Mouse (Mus musculus) CH12.LX (cell line): ENCODE results near the gene Cracr2a. TPM values are rescaled to one million over a fixed set of nuclear protein-coding genes. Genes with fewer than 3 reads are reported as not detected.
A peak's percentile ranks its signal among the peaks of the same experiment; 100 is the strongest.

Experiments used
- DNase-seq: peaks from one replicate; pipeline ENCODE4 v3.0.0-alpha.2; 2013; ENCODE audit errors: extremely low read depth
- H3K27ac ChIP-seq: 2 replicates; pipeline ENCODE4 v1.5.1; 2012; ENCODE audit warnings: low read depth, mild to moderate bottlenecking, control low read depth, moderate library complexity; ENCODE audit not compliant: insufficient read depth
- H3K27me3 ChIP-seq: replicated peaks from 2 replicates; pipeline ENCODE3; 2012; ENCODE audit warnings: inconsistent platforms
- H3K36me3 ChIP-seq, 2 experiments: replicated peaks in 1 of 2; 2 replicates each; pipeline versions ENCODE3 to v1.6.1; 2012; ENCODE audit warnings: inconsistent platforms in 1 of 2, low read length in 1 of 2, mild to moderate bottlenecking in 1 of 2, mixed read lengths in 1 of 2, moderate library complexity in 1 of 2; ENCODE audit not compliant: control insufficient read depth in 1 of 2, insufficient read depth in 1 of 2
- H3K4me1 ChIP-seq, 2 experiments: 2 replicates each; pipeline ENCODE4 v1.6.1; 2012; ENCODE audit warnings: inconsistent platforms in 1 of 2, moderate library complexity in 1 of 2; ENCODE audit not compliant: insufficient read depth in 2 of 2, control insufficient read depth in 1 of 2
- H3K4me2 ChIP-seq: 2 replicates; pipeline ENCODE4 v1.6.1; 2012; ENCODE audit warnings: low read depth, mild to moderate bottlenecking, control low read depth; ENCODE audit not compliant: poor library complexity, insufficient read depth, severe bottlenecking
- H3K4me3 ChIP-seq, 3 experiments: fragments of 150-350 bp in 1 of 3; sonication (generic) in 1 of 3; replicated peaks in 1 of 3; 2 replicates each; pipeline versions ENCODE3 to v1.5.1; 2011 to 2012; ENCODE audit warnings: low read depth in 2 of 3, low read length in 2 of 3, mild to moderate bottlenecking in 2 of 3, moderate library complexity in 2 of 3, control low read depth in 1 of 3, improper control_type of control experiment in 1 of 3, inconsistent platforms in 1 of 3, mixed read lengths in 1 of 3; ENCODE audit not compliant: poor library complexity in 1 of 3
- H3K79me2 ChIP-seq: replicated peaks from 2 replicates; pipeline ENCODE4 v1.6.1; 2012; ENCODE audit warnings: mild to moderate bottlenecking, moderate library complexity; ENCODE audit not compliant: control insufficient read depth, poor library complexity, insufficient read depth, severe bottlenecking; ENCODE audit errors: extremely low read depth
- H3K9ac ChIP-seq: 2 replicates; pipeline ENCODE4 v1.6.1; 2012; ENCODE audit warnings: low read depth, mild to moderate bottlenecking, control low read depth, moderate library complexity; ENCODE audit not compliant: insufficient read depth
- H3K9me3 ChIP-seq: replicated peaks from 2 replicates; pipeline ENCODE3; 2012; ENCODE audit warnings: low read length, inconsistent platforms, mixed read lengths
- BHLHE40 ChIP-seq: IDR thresholded peaks from 2 replicates; pipeline ENCODE4 v1.6.1; 2011; ENCODE audit warnings: mild to moderate bottlenecking, low read depth, low read length, improper control_type of control experiment
- ETS1 ChIP-seq: conservative IDR thresholded peaks from 2 replicates; pipeline ENCODE4 v1.6.1; 2012; ENCODE audit warnings: low read depth, mild to moderate bottlenecking, inconsistent platforms, low read length, improper control_type of control experiment, moderate library complexity
- IRF4 ChIP-seq: IDR thresholded peaks from 2 replicates; pipeline ENCODE4 v1.6.1; 2014; ENCODE audit warnings: low read depth, mild to moderate bottlenecking, inconsistent platforms, low read length, improper control_type of control experiment
- KAT2A ChIP-seq: IDR thresholded peaks from 2 replicates; pipeline ENCODE4 v1.6.1; 2012; ENCODE audit warnings: low read length, improper control_type of control experiment, inconsistent platforms; ENCODE audit not compliant: insufficient replicate concordance
- MAFK ChIP-seq: IDR thresholded peaks from 2 replicates; pipeline ENCODE4 v1.6.1; 2011; ENCODE audit warnings: low read length, improper control_type of control experiment; ENCODE audit not compliant: insufficient replicate concordance
- MAZ ChIP-seq: IDR thresholded peaks from 2 replicates; pipeline ENCODE4 v1.6.1; 2012; ENCODE audit warnings: low read depth, mild to moderate bottlenecking, inconsistent platforms, low read length, improper control_type of control experiment, moderate library complexity
- MEF2A ChIP-seq: IDR thresholded peaks from 2 replicates; pipeline ENCODE4 v1.6.1; 2014; ENCODE audit warnings: low read depth, mild to moderate bottlenecking, inconsistent platforms, low read length, improper control_type of control experiment, borderline replicate concordance
- POLR2A ChIP-seq: IDR thresholded peaks from 2 replicates; pipeline ENCODE4 v1.6.1; 2011; ENCODE audit warnings: low read depth, mild to moderate bottlenecking, improper control_type of control experiment, low read length
- RAD21 ChIP-seq: IDR thresholded peaks from 2 replicates; pipeline ENCODE4 v1.6.1; 2011; ENCODE audit warnings: low read depth, mild to moderate bottlenecking, low read length, improper control_type of control experiment, moderate library complexity
- RCOR1 ChIP-seq: conservative IDR thresholded peaks from 2 replicates; pipeline ENCODE4 v1.6.1; 2012; ENCODE audit warnings: low read depth, mild to moderate bottlenecking, inconsistent platforms, low read length, improper control_type of control experiment
- SIN3A ChIP-seq: IDR thresholded peaks from 2 replicates; pipeline ENCODE4 v1.6.1; 2012; ENCODE audit warnings: low read length, improper control_type of control experiment, inconsistent platforms
- TBP ChIP-seq: conservative IDR thresholded peaks from 2 replicates; pipeline ENCODE4 v1.6.1; 2011; ENCODE audit warnings: low read depth, low read length, improper control_type of control experiment
- TCF12 ChIP-seq: IDR thresholded peaks from 2 replicates; pipeline ENCODE4 v1.6.1; 2014; ENCODE audit warnings: low read depth, mild to moderate bottlenecking, inconsistent platforms, low read length, improper control_type of control experiment
- USF2 ChIP-seq: conservative IDR thresholded peaks from 2 replicates; pipeline ENCODE4 v1.6.1; 2011; ENCODE audit warnings: low read depth, low read length, improper control_type of control experiment
- ZNF384 ChIP-seq: IDR thresholded peaks from 2 replicates; pipeline ENCODE4 v1.6.1; 2012; ENCODE audit warnings: low read depth, low read length, improper control_type of control experiment, inconsistent platforms
- dilution Hi-C: fragments of 300-500 bp; cut with MboI; formaldehyde crosslinking; loops from 2 replicates; pipeline ENCODE4 v1.14.3; 2020; ENCODE audit warnings: low sequenced_read_pairs; ENCODE audit not compliant: extremely low pct_unique_long_range_greater_than_20kb, extremely low pct_ligation_motif_present
- in situ Hi-C: fragments of 300-500 bp; cut with MboI; formaldehyde crosslinking; loops from 3 replicates; pipeline ENCODE4 v1.14.3; 2019; ENCODE audit warnings: low sequenced_read_pairs, low pct_ligation_motif_present, low pct_unique_long_range_greater_than_20kb, mixed read lengths
- polyA plus RNA-seq: library from polyadenylated mRNA; unstranded; fragments of >175 nt; gene quantifications from 2 replicates; pipeline ENCODE4 v1.2.1, GENCODE M21; 2012; ENCODE audit warnings: low read depth; ENCODE audit not compliant: insufficient read length
- total RNA-seq, 2 experiments: library from RNA; depleted of rRNA; stranded (reverse); fragments of 300-350 nt in 1 of 2; fragments of >200 nt in 1 of 2; gene quantifications; 2 replicates each; pipeline ENCODE4 v1.2.3; 2012 to 2014

The Cracr2a gene
- total and polyA plus RNA-seq, 3 experiments, result 1.2 to 1.6 (median 1.5) TPM

DNA sequence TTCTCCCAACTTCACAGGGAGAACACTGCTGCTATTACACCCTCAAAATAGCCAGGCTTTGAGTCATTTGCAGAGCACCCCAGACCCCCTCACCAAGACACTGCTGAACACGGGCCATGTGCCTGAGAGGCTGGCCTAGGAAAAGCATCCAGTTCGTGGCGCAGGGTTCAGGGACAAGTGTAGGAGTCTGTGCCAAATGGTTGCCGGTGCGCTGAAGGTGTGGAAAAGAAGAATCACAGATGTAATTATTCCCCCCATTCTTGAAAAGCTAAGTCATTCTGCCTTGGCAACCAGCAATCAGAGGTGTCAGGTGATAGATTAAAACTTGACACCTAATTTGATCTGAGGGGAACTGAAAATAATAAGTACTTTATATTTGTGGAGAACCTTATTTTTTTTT lies 98.3 kb downstream of the Cracr2a start:
- in situ Hi-C loops, result no loop called here

DNA sequence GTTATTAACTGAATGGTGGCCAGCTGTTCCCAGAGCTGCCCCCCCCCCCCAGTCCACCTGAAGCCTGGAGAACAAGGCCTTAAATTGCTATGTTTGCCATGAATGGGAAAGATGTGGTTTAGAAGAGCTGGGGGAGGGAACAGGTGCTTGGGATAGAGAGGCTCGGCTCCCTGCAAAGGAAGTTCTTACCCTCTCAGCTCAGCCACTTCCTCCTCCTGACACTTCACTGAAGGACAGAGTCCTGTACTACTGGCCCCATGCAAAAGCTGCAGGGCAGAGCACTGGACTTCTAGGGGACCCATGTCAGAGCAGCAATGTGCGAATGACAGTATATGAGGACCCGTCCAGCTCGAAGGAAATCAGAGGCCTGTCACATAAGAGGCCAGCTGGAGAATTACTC lies 98.8 kb downstream of the Cracr2a start:
- no peak for TF ChIP-seq KAT2A
- TF ChIP-seq, all 38 proteins: peak for 0
- Histone ChIP-seq H3K36me3 (peaks cover 0 to 7% of the 10 kb centered on the region in 2 experiments), H3K27ac (no peak overlapping the region), H3K4me3 (no peak overlapping the region), H3K9me3 (no peaks in the 10 kb centered on the region), H3K27me3 (no peaks in the 10 kb centered on the region), H3K9ac (no peak overlapping the region), H3K79me2 (no peaks in the 10 kb centered on the region), H3K4me2 (no peak overlapping the region), H3K4me1 (peaks cover 2 to 5% of the 10 kb centered on the region in 2 experiments; a peak in 3 of 4 replicates)
- no peak for DNase-seq
- in situ Hi-C loops, result no loop called here
- dilution Hi-C loops, result no loop called here

More for the DNA sequence above, 98.3 kb downstream of the Cracr2a start:
- H3K4me3 ChIP-seq, result no peak overlapping the region
- no peak overlapping the region for H3K27ac ChIP-seq
- peaks cover 2 to 5% of the 10 kb centered on the region in 2 experiments; a peak in 3 of 4 replicates for H3K4me1 ChIP-seq
- H3K4me2 ChIP-seq, result no peak overlapping the region
- H3K9me3 ChIP-seq, result peaks cover 2% of the 10 kb centered on the region
- peaks cover 0 to 7% of the 10 kb centered on the region in 2 experiments for H3K36me3 ChIP-seq
- TF ChIP-seq MAZ, result no peak
- no peak for TF ChIP-seq RCOR1
- no peak for TF ChIP-seq TCF12
- TF ChIP-seq KAT2A, result no peak
- TF ChIP-seq POLR2A, result no peak
- TF ChIP-seq RAD21, result no peak
- TF ChIP-seq USF2, result no peak
- no peak for TF ChIP-seq IRF4
- TF ChIP-seq ETS1, result no peak
- TF ChIP-seq SIN3A, result no peak
- TF ChIP-seq MEF2A, result no peak
- TF ChIP-seq ZNF384, result no peak
- TF ChIP-seq TBP, result no peak
- TF ChIP-seq MAFK, result no peak
- TF ChIP-seq, all 38 proteins: peak for 0
- DNase-seq, result no peak
- H3K9ac ChIP-seq, result no peak overlapping the region
- no peaks in the 10 kb centered on the region for H3K27me3 ChIP-seq
- dilution Hi-C loops, result no loop called here
- no peaks in the 10 kb centered on the region for H3K79me2 ChIP-seq

DNA sequence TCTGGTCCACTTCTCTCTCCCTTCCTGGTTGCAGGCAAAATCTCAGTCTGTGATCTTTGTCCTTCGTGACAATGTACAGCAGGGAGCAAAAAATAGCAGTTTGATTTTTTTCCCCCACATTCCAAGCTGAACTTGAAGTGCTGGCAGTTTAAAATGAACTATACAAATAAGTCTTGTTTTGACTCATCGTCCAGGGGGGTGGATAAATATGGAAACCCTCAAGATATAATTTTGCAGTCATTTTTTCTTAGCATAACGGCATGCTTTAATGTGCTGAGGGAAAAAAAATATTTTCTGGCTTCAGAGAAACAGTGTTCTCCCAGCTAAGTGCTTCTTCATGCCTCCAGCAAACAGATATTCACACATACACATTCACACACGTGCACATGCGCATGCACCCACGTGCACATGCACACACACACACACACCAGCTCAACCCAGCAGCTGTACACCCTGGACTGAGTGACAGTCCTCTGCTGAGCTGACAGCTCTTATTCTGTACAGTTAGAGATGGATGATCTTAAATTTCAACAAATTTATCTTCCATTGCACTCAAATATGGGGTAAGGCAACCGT lies 100.7 kb downstream of the Cracr2a start:
- in situ Hi-C loops (no loop called here), dilution Hi-C loops (no loop called here)
- Histone ChIP-seq H3K4me3 (no peak overlapping the region), H3K27me3 (no peaks in the 10 kb centered on the region), H3K9ac (no peak overlapping the region), H3K4me1 (peaks cover 2 to 5% of the 10 kb centered on the region in 2 experiments; a peak in 3 of 4 replicates), H3K27ac (no peak overlapping the region), H3K36me3 (peaks cover 0 to 7% of the 10 kb centered on the region in 2 experiments), H3K79me2 (no peaks in the 10 kb centered on the region), H3K4me2 (no peak overlapping the region), H3K9me3 (no peaks in the 10 kb centered on the region)
- DNase-seq, result no peak
- TF ChIP-seq BHLHE40 (peak; percentile 52), KAT2A (no peak)
